Mouse (Mus musculus) left cerebral cortex, adult 11 months (tissue): ENCODE data around the gene Tbxa2r.

Experiments used
- DNase-seq: peaks from one replicate; pipeline ENCODE4 v3.0.0; 2022; ENCODE audit warnings: low spot score

Tbxa2r gene

GRCm38 (mm10) chr10:81344421-81345161, 16.1 kb downstream of the Tbxa2r start:
- DNase-seq = no peak

- DNase-seq = no peak
These were observed 16.6 kb downstream of the Tbxa2r start for GRCm38 (mm10) chr10:81345162-81345534.

- DNase-seq = no peak
These were observed 18.0 kb downstream of the Tbxa2r start for GRCm38 (mm10) chr10:81346453-81347067.

- no peak for DNase-seq
These were observed 20.6 kb downstream of the Tbxa2r start for GRCm38 (mm10) chr10:81349146-81349545.

- no peak for DNase-seq
These were observed 21.4 kb downstream of the Tbxa2r start for GRCm38 (mm10) chr10:81349961-81350350.

- peak; percentile 99 for DNase-seq
These were observed 22.0 kb downstream of the Tbxa2r start, which contains the start of gene Hmg20b for GRCm38 (mm10) chr10:81350351-81351063. TSS of gene Hmg20b (minus strand) at chr10:81350480.

- DNase-seq = no peak
These were observed 23.3 kb downstream of the Tbxa2r start for GRCm38 (mm10) chr10:81351678-81352291.

- no peak for DNase-seq
These were observed 26.4 kb downstream of the Tbxa2r start for GRCm38 (mm10) chr10:81354738-81355477.

- DNase-seq = no peak
These were observed 27.0 kb downstream of the Tbxa2r start for GRCm38 (mm10) chr10:81355533-81355932.

GRCm38 (mm10) chr10:81356352-81356990, 27.9 kb downstream of the Tbxa2r start:
- no peak for DNase-seq

GRCm38 (mm10) chr10:81356991-81357844, 28.7 kb downstream of the Tbxa2r start, which contains the start of gene Mfsd12:
TSS of gene Mfsd12 (plus strand) at chr10:81357491.
- peak; percentile 77 for DNase-seq

- DNase-seq = no peak
These were observed 29.7 kb downstream of the Tbxa2r start for GRCm38 (mm10) chr10:81358209-81358608.

- no peak for DNase-seq
These were observed 30.3 kb downstream of the Tbxa2r start for GRCm38 (mm10) chr10:81358841-81359240.

- DNase-seq = no peak
These were observed 32.2 kb downstream of the Tbxa2r start for GRCm38 (mm10) chr10:81360721-81361120.

GRCm38 (mm10) chr10:81362336-81362949, 33.9 kb downstream of the Tbxa2r start:
- DNase-seq = no peak

GRCm38 (mm10) chr10:81363436-81364346, 35.2 kb downstream of the Tbxa2r start:
- DNase-seq = no peak

GRCm38 (mm10) chr10:81364666-81365065, 36.1 kb downstream of the Tbxa2r start:
- DNase-seq = no peak

GRCm38 (mm10) chr10:81365073-81365472, 36.5 kb downstream of the Tbxa2r start:
- no peak for DNase-seq
